Comparison of ENCODE assay signal across 10 mouse cellular contexts in genomic region chr13:31810375-31810692, GRCm38 (mm10). TPM values are rescaled to one million over a fixed set of nuclear protein-coding genes. Genes with fewer than 3 reads are reported as not detected.
DNase-seq lines count a peak whose midpoint lies in the region; ATAC-seq and TF ChIP-seq lines count a peak whose summit lies in the region.
"Had no signal": no experiment of that assay in that cellular context is flagged by ENCODE, and none has a peak within 500 bp of the region (broad histone marks: within the 10 kb centered on the region; RNA-seq: fewer than 3 reads in every experiment).

No protein-coding gene starts in this region.

- H3K27ac ChIP-seq in left cerebral cortex, adult 2 months, result peak overlapping the region; percentile 54; the same call in 1 of the 2 replicates
- peak overlapping the region; percentile 86 for H3K27ac ChIP-seq in forebrain, embryonic 10.5 days
- no peak overlapping the region for H3K27ac ChIP-seq in intestine, postnatal 0 days (ENCODE audit: low read depth, low read length)
- H3K27ac ChIP-seq in neural tube, embryonic 14.5 days (ENCODE audit: low read depth, low read length), result no peak overlapping the region

- no peak for ATAC-seq in intestine, postnatal 0 days
- no peak for ATAC-seq in neural tube, embryonic 14.5 days (ENCODE audit: low read depth)

- peaks cover 15% of the 10 kb centered on the region; the same call in 1 of the 2 replicates for H3K36me3 ChIP-seq in forebrain, embryonic 10.5 days (replicated peaks)
- H3K36me3 ChIP-seq in intestine, postnatal 0 days (ENCODE audit: control insufficient read depth, insufficient read depth), result no peaks in the 10 kb centered on the region
- H3K36me3 ChIP-seq in neural tube, embryonic 14.5 days (ENCODE audit: control insufficient read depth, insufficient read depth, low read length), result no peaks in the 10 kb centered on the region

- no peak for DNase-seq in left cerebral cortex, adult 2 months (ENCODE audit: extremely low spot score in 1 of 2, low spot score in 2 of 2)
- no peak for DNase-seq in left cerebral cortex, adult 9 months (ENCODE audit: low spot score in 2 of 2)
- no peak for DNase-seq in forebrain, embryonic 10.5 days (ENCODE audit: extremely low spot score, low spot score)
- no peak for DNase-seq in ovary, postnatal 14 days (ENCODE audit: low spot score)
- DNase-seq in left cerebral cortex, postnatal 14 days (ENCODE audit: low spot score in 2 of 2), result no peak
- no peak for DNase-seq in layer of hippocampus, adult 11-12 months (ENCODE audit: low spot score)
- DNase-seq: lung, postnatal 14 days had no signal

- peaks cover 65% of the 10 kb centered on the region for H3K4me1 ChIP-seq in forebrain, embryonic 10.5 days
- peaks cover 5% of the 10 kb centered on the region; the same call in 1 of the 2 replicates for H3K4me1 ChIP-seq in intestine, postnatal 0 days (replicated peaks; ENCODE audit: control insufficient read depth, insufficient read depth, low read length)
- peaks cover 10% of the 10 kb centered on the region; the same call in 1 of the 2 replicates for H3K4me1 ChIP-seq in neural tube, embryonic 14.5 days (ENCODE audit: control insufficient read depth, insufficient read depth, low read length)

- peak overlapping the region; percentile 63; the same call in 1 of the 2 replicates for H3K4me2 ChIP-seq in intestine, postnatal 0 days (replicated peaks; ENCODE audit: low read depth)
- no peak overlapping the region for H3K4me2 ChIP-seq in neural tube, embryonic 14.5 days (ENCODE audit: low read depth, low read length)

- H3K9ac ChIP-seq in intestine, postnatal 0 days (ENCODE audit: low read depth, low read length), result no peak overlapping the region
- peak overlapping the region; percentile 39 for H3K9ac ChIP-seq in neural tube, embryonic 14.5 days (replicated peaks; ENCODE audit: low read depth, low read length)

- peaks cover 100% of the 10 kb centered on the region for H3K27me3 ChIP-seq in forebrain, embryonic 10.5 days (ENCODE audit: poor library complexity, severe bottlenecking)
- peaks cover 88% of the 10 kb centered on the region for H3K27me3 ChIP-seq in intestine, postnatal 0 days (replicated peaks; ENCODE audit: control insufficient read depth, insufficient read depth, low read length)
- H3K27me3 ChIP-seq in neural tube, embryonic 14.5 days (ENCODE audit: control insufficient read depth, insufficient read depth, low read length), result peaks cover 77% of the 10 kb centered on the region

- 1% methylated on average over 9 of the region's 9 CpGs for WGBS in forebrain, embryonic 10.5 days
- 15% methylated on average over 9 of the region's 9 CpGs for WGBS in intestine, postnatal 0 days
- under 1% methylated on average over 9 of the region's 9 CpGs for WGBS in neural tube, embryonic 14.5 days

- peak overlapping the region; percentile 44 for H3K4me3 ChIP-seq in left cerebral cortex, adult 2 months
- H3K4me3 ChIP-seq in forebrain, embryonic 10.5 days, result peak overlapping the region; percentile 64
- H3K4me3 ChIP-seq in intestine, postnatal 0 days (ENCODE audit: low read depth, low read length), result peak overlapping the region; percentile 41
- peak overlapping the region; percentile 20 for H3K4me3 ChIP-seq in neural tube, embryonic 14.5 days (ENCODE audit: low read depth, low read length)

- intact Hi-C loops in left cerebral cortex, adult 2 months (cut with DNase I), result no loop called here
- intact Hi-C loops in left cerebral cortex, postnatal 14 days (cut with DNase I), result no loop called here

- no peak for TF ChIP-seq CTCF in left cerebral cortex, adult 2 months (IDR thresholded peaks at IDR 0.05)
- no peak for TF ChIP-seq CTCF in intestine, postnatal 0 days (IDR thresholded peaks at IDR 0.05; ENCODE audit: low read depth)

- no peaks in the 10 kb centered on the region for H3K9me3 ChIP-seq in forebrain, embryonic 10.5 days
- no peaks in the 10 kb centered on the region for H3K9me3 ChIP-seq in intestine, postnatal 0 days (ENCODE audit: control insufficient read depth)
- H3K9me3 ChIP-seq in neural tube, embryonic 14.5 days (ENCODE audit: control insufficient read depth, low read length), result no peaks in the 10 kb centered on the region

RNA-seq across cellular contexts. Expression of gene Foxc1, which starts 3.9 kb away (rescaled TPM):
- total RNA-seq in left cerebral cortex, adult 2 months (2021), result 1 to 10 TPM; 4.8 to 6.1 TPM
- polyA plus RNA-seq in forebrain, embryonic 10.5 days (2016; fragmentation: Nextera tagmentation; extraction: Ambion mirVana), result 2.5 and 2.6 TPM in 2 replicates
- polyA plus RNA-seq in intestine, postnatal 0 days (2015; fragmentation: Nextera tagmentation; extraction: Ambion mirVana), result 0.08 and 0.12 TPM in 2 replicates
- polyA plus RNA-seq in neural tube, embryonic 14.5 days (2014; fragmentation: Nextera tagmentation; extraction: Ambion mirVana), result 0.50 and 3.0 TPM in 2 replicates
- 1 to 10 TPM; 6.1 to 6.9 TPM for total RNA-seq in left cerebral cortex, postnatal 14 days (2021)
- total RNA-seq: granulocyte monocyte progenitor cell, adult 5-6 weeks had no signal

Comparison
In these comparisons a context has a peak if more than half of its experiments do, and no peak if none do; other contexts are left out.
1. H3K27ac ChIP-seq: peak in left cerebral cortex, adult 2 months (single experiment) and forebrain, embryonic 10.5 days (single experiment); none in intestine, postnatal 0 days (single experiment) and neural tube, embryonic 14.5 days (single experiment).
2. Peak in every context shown above with its lines, with median percentiles within 50 percentile points of each other: H3K4me3 ChIP-seq.